Mouse (Mus musculus) intestine, embryonic 16.5 days (tissue): ENCODE results near the gene Ift81. TPM values are rescaled to one million over a fixed set of nuclear protein-coding genes. Genes with fewer than 3 reads are reported as not detected.

Experiments
- ATAC-seq: fragments of 200-750 bp; cut with Nextera tagmentation; 2 replicates; pipeline ENCODE4 v1.8.0; 2017; ENCODE audit warnings: moderate TSS enrichment, moderate library complexity
- H3K27ac ChIP-seq: fragments of 300-500 bp; sonication (generic); 2 replicates; pipeline ENCODE4 v1.5.1; 2014; ENCODE audit warnings: mild to moderate bottlenecking, low read length
- H3K27me3 ChIP-seq: fragments of 300-500 bp; sonication (generic); replicated peaks from 2 replicates; pipeline ENCODE4 v1.6.1; 2014; ENCODE audit warnings: low read length, control low read depth, mixed read lengths; ENCODE audit not compliant: control insufficient read depth, insufficient read depth
- H3K36me3 ChIP-seq: fragments of 300-500 bp; sonication (generic); 2 replicates; pipeline ENCODE4 v1.6.1; 2014; ENCODE audit warnings: low read length, control low read depth; ENCODE audit not compliant: control insufficient read depth, insufficient read depth
- H3K4me1 ChIP-seq: fragments of 300-500 bp; sonication (generic); 2 replicates; pipeline ENCODE4 v1.6.1; 2014; ENCODE audit warnings: low read length, control low read depth, mixed read lengths; ENCODE audit not compliant: control insufficient read depth, insufficient read depth
- H3K4me2 ChIP-seq: fragments of 300-500 bp; sonication (generic); 2 replicates; pipeline ENCODE4 v1.6.1; 2014; ENCODE audit warnings: low read depth, low read length, control low read depth
- H3K4me3 ChIP-seq: fragments of 300-500 bp; sonication (generic); 2 replicates; pipeline ENCODE4 v1.5.1; 2014; ENCODE audit warnings: mild to moderate bottlenecking, low read length
- H3K9ac ChIP-seq: fragments of 300-500 bp; sonication (generic); 2 replicates; pipeline ENCODE4 v1.6.1; 2014; ENCODE audit warnings: low read depth, low read length
- H3K9me3 ChIP-seq: fragments of 300-500 bp; sonication (generic); 2 replicates; pipeline ENCODE4 v1.6.1; 2016; ENCODE audit warnings: low read length, control low read depth; ENCODE audit not compliant: control insufficient read depth
- WGBS: fragments of 180-500 bp; shearing (Covaris S2); extraction: QIAGEN DNeasy Blood & Tissue Kit; methylation state at CpG from one replicate; pipeline ENCODE4 v1.1.7; 2014; 5-methylcytosine and 5-hydroxymethylcytosine counted together
- polyA plus RNA-seq: library from polyadenylated mRNA; unstranded; fragments of >200 nt; fragmentation: Nextera tagmentation; extraction: Ambion mirVana; gene quantifications from 2 replicates; pipeline ENCODE4 v1.2.1, GENCODE M21; 2015

Ift81 gene
- polyA plus RNA-seq, 1 experiment from 2014 or later: 24.2 TPM

- Histone ChIP-seq H3K27me3 (no peaks in the 10 kb centered on the region), H3K36me3 (no peaks in the 10 kb centered on the region), H3K4me2 (no peak overlapping the region), H3K27ac (no peak overlapping the region), H3K9me3 (no peaks in the 10 kb centered on the region), H3K4me3 (no peak overlapping the region), H3K9ac (no peak overlapping the region), H3K4me1 (peaks cover 17% of the 10 kb centered on the region)
- 60% methylated on average over 7 of the region's 7 CpGs for WGBS
- 0 out of 2 replicates have a peak, but pooled peaks have one; percentile 13 for ATAC-seq
Measured at GRCm38 (mm10) chr5:122547251-122547714, 67.0 kb downstream of the Ift81 start.

DNA sequence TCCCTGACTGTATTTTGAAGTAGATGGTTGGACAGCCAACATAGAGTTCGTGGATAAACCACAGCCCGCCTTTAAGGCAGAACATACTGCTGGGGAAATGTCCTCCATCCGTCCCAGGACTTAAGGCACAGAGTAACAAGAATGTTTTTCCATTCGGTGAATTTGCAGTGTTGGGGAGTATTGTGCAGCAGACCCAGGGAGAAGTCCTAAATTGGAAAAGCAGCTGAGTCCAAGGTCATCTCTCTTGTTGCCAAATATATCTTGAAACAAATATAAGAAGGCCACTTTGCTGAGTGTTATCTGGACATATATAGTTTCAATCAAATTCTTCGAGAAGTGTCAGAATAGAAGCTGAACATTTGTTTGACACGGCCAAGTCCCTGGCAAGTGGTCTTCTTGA, 70.9 kb downstream of the Ift81 start:
- Histone ChIP-seq H3K4me1 (peaks cover 5% of the 10 kb centered on the region; the same call in 1 of the 2 replicates), H3K27ac (no peak overlapping the region), H3K27me3 (no peaks in the 10 kb centered on the region), H3K36me3 (0 out of 2 replicates have a peak, but pooled peaks cover 1% of the 10 kb centered on the region), H3K9me3 (no peaks in the 10 kb centered on the region), H3K4me2 (no peak overlapping the region), H3K4me3 (no peak overlapping the region), H3K9ac (no peak overlapping the region)
- no peak for ATAC-seq
- WGBS: 88% methylated on average over 6 of the region's 6 CpGs

- no peak overlapping the region for H3K9ac ChIP-seq
- no peaks in the 10 kb centered on the region for H3K9me3 ChIP-seq
- H3K36me3 ChIP-seq: 0 out of 2 replicates have a peak, but pooled peaks cover 4% of the 10 kb centered on the region
- H3K4me2 ChIP-seq: no peak overlapping the region
- no peaks in the 10 kb centered on the region for H3K27me3 ChIP-seq
- WGBS: 69% methylated on average over 8 of the region's 8 CpGs
- H3K27ac ChIP-seq: no peak overlapping the region
- H3K4me3 ChIP-seq: no peak overlapping the region
- no peak for ATAC-seq
- H3K4me1 ChIP-seq: no peaks in the 10 kb centered on the region
Measured at GRCm38 (mm10) chr5:122541871-122542270, 72.4 kb downstream of the Ift81 start.

DNA sequence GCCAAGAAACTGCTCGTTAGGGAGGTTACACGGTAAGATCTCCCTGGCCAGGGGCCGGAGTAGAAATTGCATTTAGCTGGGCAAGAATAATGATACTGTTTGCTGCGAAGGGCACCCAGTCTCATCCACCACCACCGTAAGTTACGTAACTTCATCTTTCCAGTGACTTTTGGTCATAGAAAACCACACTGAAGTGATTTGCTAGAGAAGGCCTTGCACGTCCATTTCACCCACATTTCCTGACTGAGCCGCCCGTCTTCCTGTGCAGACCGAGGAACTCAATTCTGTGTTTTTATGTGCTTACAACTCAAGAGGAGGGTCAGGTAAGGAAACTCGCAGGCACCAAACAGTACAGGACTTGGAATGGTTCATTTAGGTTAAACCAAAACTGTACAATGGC, 76.2 kb downstream of the Ift81 start:
- no peak overlapping the region for H3K27ac ChIP-seq
- no peaks in the 10 kb centered on the region for H3K9me3 ChIP-seq
- no peak for ATAC-seq
- 0 out of 2 replicates have a peak, but pooled peaks cover 4% of the 10 kb centered on the region for H3K36me3 ChIP-seq
- no peak overlapping the region for H3K4me3 ChIP-seq
- no peak overlapping the region for H3K9ac ChIP-seq
- WGBS: 94% methylated on average over 11 of the region's 11 CpGs
- H3K4me2 ChIP-seq: no peak overlapping the region
- no peaks in the 10 kb centered on the region for H3K27me3 ChIP-seq
- no peaks in the 10 kb centered on the region for H3K4me1 ChIP-seq

DNA sequence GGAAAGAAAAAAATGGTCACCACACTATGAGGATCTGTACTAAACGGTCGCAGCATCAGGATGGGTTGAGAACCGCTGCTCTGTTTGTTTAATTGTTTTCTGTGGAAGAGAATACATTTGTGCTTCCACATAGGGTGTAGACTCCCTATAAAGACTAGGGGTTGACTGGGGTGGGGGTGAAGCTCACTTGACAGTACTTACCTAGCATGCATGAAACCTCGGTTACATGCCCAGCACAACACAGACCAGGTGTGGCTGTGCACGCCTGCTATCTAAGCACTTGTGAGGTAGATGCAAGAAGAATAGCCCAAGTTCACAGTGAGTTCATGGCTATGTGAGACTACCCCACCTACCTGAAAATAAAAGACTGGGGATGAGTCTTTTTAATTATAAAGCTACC, 76.7 kb downstream of the Ift81 start:
- Histone ChIP-seq H3K4me2 (no peak overlapping the region), H3K4me1 (no peaks in the 10 kb centered on the region), H3K4me3 (no peak overlapping the region), H3K9ac (no peak overlapping the region), H3K27ac (no peak overlapping the region), H3K9me3 (no peaks in the 10 kb centered on the region), H3K27me3 (no peaks in the 10 kb centered on the region), H3K36me3 (0 out of 2 replicates have a peak, but pooled peaks cover 4% of the 10 kb centered on the region)
- WGBS: 94% methylated on average over 5 of the region's 5 CpGs
- no peak for ATAC-seq

GRCm38 (mm10) chr5:122533884-122534283, 80.4 kb downstream of the Ift81 start:
- Histone ChIP-seq H3K27ac (no peak overlapping the region), H3K4me2 (no peak overlapping the region), H3K36me3 (0 out of 2 replicates have a peak, but pooled peaks cover 4% of the 10 kb centered on the region), H3K9ac (no peak overlapping the region), H3K9me3 (no peaks in the 10 kb centered on the region), H3K4me3 (no peak overlapping the region), H3K27me3 (no peaks in the 10 kb centered on the region), H3K4me1 (peaks cover 17% of the 10 kb centered on the region)
- 83% methylated on average over 8 of the region's 8 CpGs for WGBS
- no peak for ATAC-seq

DNA sequence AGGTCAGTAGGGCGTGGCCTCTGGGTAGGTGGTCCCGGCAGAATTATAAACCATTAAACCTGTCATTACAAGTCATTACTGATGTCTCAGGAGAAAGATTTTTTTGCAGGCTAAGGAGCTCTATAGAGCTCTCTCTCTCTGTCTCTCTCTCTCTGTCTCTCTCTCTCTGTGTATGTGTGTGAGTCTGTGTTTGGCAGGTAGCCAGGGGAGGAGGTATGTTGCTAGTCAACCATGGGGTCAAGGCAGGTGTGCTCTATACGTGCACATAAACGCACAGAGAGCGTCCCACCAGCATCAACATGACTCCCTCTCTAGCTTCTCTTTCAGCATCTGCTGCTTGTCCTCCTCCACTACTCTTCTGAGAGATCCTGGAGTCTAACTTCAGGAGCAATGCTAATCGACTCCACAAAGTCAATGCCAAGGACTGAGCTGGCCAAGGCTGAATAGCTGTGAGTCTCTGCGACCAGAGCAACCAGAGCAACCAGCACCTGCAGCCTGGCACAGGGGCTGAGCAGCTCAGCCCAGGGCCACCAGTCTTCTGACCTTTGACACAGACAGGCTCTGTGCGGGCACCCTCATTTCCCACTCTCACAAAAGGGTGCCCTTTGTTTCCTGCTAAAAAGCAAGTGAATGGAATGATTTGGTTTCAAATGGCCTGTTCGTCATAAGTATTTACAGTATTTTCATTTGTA, 84.3 kb downstream of the Ift81 start:
- Histone ChIP-seq H3K9me3 (no peaks in the 10 kb centered on the region), H3K27me3 (no peaks in the 10 kb centered on the region), H3K27ac (peak overlapping the region; percentile 44), H3K4me1 (peaks cover 54% of the 10 kb centered on the region), H3K4me2 (no peak overlapping the region), H3K36me3 (no peaks in the 10 kb centered on the region), H3K4me3 (no peak overlapping the region), H3K9ac (no peak overlapping the region)
- no peak for ATAC-seq
- WGBS: 53% methylated on average over 9 of the region's 9 CpGs

DNA sequence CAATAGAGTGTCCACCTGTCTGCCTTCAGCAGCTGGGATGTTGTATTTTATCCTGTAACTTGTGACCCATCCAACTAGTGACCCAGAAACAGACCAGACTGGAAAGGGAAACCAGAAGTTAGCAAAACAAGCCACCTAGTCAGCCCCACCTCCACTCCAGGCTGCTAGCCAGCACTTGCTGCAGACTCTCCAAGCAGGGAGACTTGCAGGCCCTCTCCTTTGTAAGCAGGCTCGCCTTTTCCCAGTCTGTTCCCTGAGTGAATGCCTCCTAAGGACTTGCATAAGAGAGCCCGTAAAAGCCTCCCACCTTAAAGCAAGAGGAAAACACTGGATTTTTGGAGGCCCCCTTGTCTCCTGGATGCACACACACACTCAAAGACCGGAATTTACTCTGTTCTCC, 85.0 kb downstream of the Ift81 start:
- Histone ChIP-seq H3K27me3 (no peaks in the 10 kb centered on the region), H3K4me3 (no peak overlapping the region), H3K36me3 (no peaks in the 10 kb centered on the region), H3K4me1 (peaks cover 60% of the 10 kb centered on the region), H3K27ac (peak overlapping the region; percentile 44), H3K9ac (no peak overlapping the region), H3K9me3 (no peaks in the 10 kb centered on the region), H3K4me2 (no peak overlapping the region)
- no peak for ATAC-seq
- 48% methylated on average over 3 of the region's 3 CpGs for whole genome bisulfite sequencing

- WGBS: 65% methylated on average over 3 of the region's 3 CpGs
- no peak overlapping the region for H3K9ac ChIP-seq
- no peaks in the 10 kb centered on the region for H3K36me3 ChIP-seq
- H3K4me1 ChIP-seq: peaks cover 61% of the 10 kb centered on the region
- peak overlapping the region; percentile 44; the same call in 1 of the 2 replicates for H3K27ac ChIP-seq
- no peak overlapping the region for H3K4me3 ChIP-seq
- H3K4me2 ChIP-seq: no peak overlapping the region
- H3K9me3 ChIP-seq: no peaks in the 10 kb centered on the region
- H3K27me3 ChIP-seq: no peaks in the 10 kb centered on the region
- ATAC-seq: no peak
Measured at GRCm38 (mm10) chr5:122528591-122528990, 85.7 kb downstream of the Ift81 start.
